ENCODE assay signal across 10 mouse cellular contexts in genomic region chr1:192833586-192833985, GRCm38 (mm10). TPM values are rescaled to one million over a fixed set of nuclear protein-coding genes. Genes with fewer than 3 reads are reported as not detected.
DNase-seq lines count a peak whose midpoint lies in the region; ATAC-seq and TF ChIP-seq lines count a peak whose summit lies in the region.
"Had no signal": no experiment of that assay in that cellular context is flagged by ENCODE, and none has a peak within 500 bp of the region (broad histone marks: within the 10 kb centered on the region; RNA-seq: fewer than 3 reads in every experiment).

No protein-coding gene starts in this region.

- 26% methylated on average over 26 of the region's 26 CpGs for WGBS in limb, embryonic 14.5 days

- TF ChIP-seq CTCF in testis, adult 2 months (IDR thresholded peaks at IDR 0.05; ENCODE audit: control insufficient read depth, insufficient read depth, insufficient replicate concordance, low read depth, low read length), result no peak

- peak overlapping the region; percentile 79; the same call in 1 of the 2 replicates for H3K4me2 ChIP-seq in limb, embryonic 14.5 days (replicated peaks; ENCODE audit: low read depth, low read length, severe bottlenecking)

- H3K4me1 ChIP-seq in testis, adult 2 months (ENCODE audit: control insufficient read depth, insufficient read depth, low read length), result peaks cover 20% of the 10 kb centered on the region
- peaks cover 37% of the 10 kb centered on the region for H3K4me1 ChIP-seq in limb, embryonic 14.5 days (ENCODE audit: control insufficient read depth, insufficient read depth, low read length)

- H3K27ac ChIP-seq in testis, adult 2 months (ENCODE audit: control insufficient read depth, insufficient read depth, low read depth, low read length), result no peak overlapping the region
- H3K27ac ChIP-seq in limb, embryonic 14.5 days (replicated peaks; ENCODE audit: low read depth, low read length), result peak overlapping the region; percentile 92; the same call in 1 of the 2 replicates

- ATAC-seq in limb, embryonic 14.5 days (ENCODE audit: low FRiP score, low read depth), result no peak

- DNase-seq in cerebellum, postnatal 10 days, result peak; percentile 21 to 23
- no peak for DNase-seq in cerebellum, adult 9-10 months
- no peak for DNase-seq in testis, postnatal 10 days (ENCODE audit: low spot score)
- DNase-seq in limb, embryonic 14.5 days (ENCODE audit: low spot score), result no peak
- peak; percentile 49 for DNase-seq in retina, postnatal 1 day
- no peak for DNase-seq in right cerebral cortex, postnatal 25 days
- no peak for DNase-seq in frontal cortex, postnatal 36 days (ENCODE audit: low spot score in 2 of 2)
- DNase-seq: right cerebral cortex, postnatal 4 days had no signal

- TF ChIP-seq POLR2A in testis, adult 2 months (IDR thresholded peaks at IDR 0.05; ENCODE audit: control insufficient read depth, low read depth, low read length), result no peak
- no peak for TF ChIP-seq POLR2A in limb, embryonic 14.5 days (IDR thresholded peaks at IDR 0.05; ENCODE audit: borderline replicate concordance, extremely low read depth, insufficient read depth, insufficient read length)

- H3K4me3 ChIP-seq in testis, adult 2 months (ENCODE audit: control insufficient read depth, low read depth, low read length), result peak overlapping the region; percentile 16
- no peak overlapping the region for H3K4me3 ChIP-seq in limb, embryonic 14.5 days (replicated peaks; ENCODE audit: low read length)
- H3K4me3 ChIP-seq: megakaryocyte, embryonic 14.5 days had no signal

- H3K36me3 ChIP-seq in testis, adult 2 months (ENCODE audit: control insufficient read depth, insufficient read depth, low read length), result no peaks in the 10 kb centered on the region
- no peaks in the 10 kb centered on the region; the same call in 1 of the 2 replicates for H3K36me3 ChIP-seq in limb, embryonic 14.5 days (ENCODE audit: control insufficient read depth, insufficient read depth, low read length)

- H3K9ac ChIP-seq in limb, embryonic 14.5 days (ENCODE audit: low read depth, low read length, severe bottlenecking), result no peak overlapping the region

- no peaks in the 10 kb centered on the region for H3K9me3 ChIP-seq in limb, embryonic 14.5 days (ENCODE audit: control insufficient read depth, low read length)
- H3K9me3 ChIP-seq: megakaryocyte, embryonic 14.5 days had no signal

- H3K27me3 ChIP-seq in testis, adult 2 months (ENCODE audit: control insufficient read depth, insufficient read depth, low read length), result no peaks in the 10 kb centered on the region
- H3K27me3 ChIP-seq in limb, embryonic 14.5 days (ENCODE audit: control insufficient read depth, insufficient read depth, low read length), result no peaks in the 10 kb centered on the region

RNA-seq across cellular contexts. Expression of gene Sertad4, which starts 22.0 kb away (rescaled TPM):
- polyA plus RNA-seq in testis, adult 2 months (2012; rRNA removed), result 1.2 and 1.3 TPM in 2 replicates
- 110 and 143 TPM in 2 replicates for polyA plus RNA-seq in limb, embryonic 14.5 days (2012; rRNA removed)
- 84.7 and 96.9 TPM in 2 replicates for polyA plus RNA-seq in limb, embryonic 14.5 days (2014; fragmentation: Nextera tagmentation; extraction: Ambion mirVana)

Comparison
In these comparisons a context has a peak if more than half of its experiments do, and no peak if none do; other contexts are left out.
1. DNase-seq: peak in cerebellum, postnatal 10 days (2 of 2) and retina, postnatal 1 day (single experiment); none in cerebellum, adult 9-10 months (single experiment), testis, postnatal 10 days (single experiment), limb, embryonic 14.5 days (single experiment), right cerebral cortex, postnatal 25 days (single experiment) and frontal cortex, postnatal 36 days (0 of 2).
2. RNA of gene Sertad4, which starts 22.0 kb away (polyA plus RNA-seq): 84.7 to 143 TPM in limb, embryonic 14.5 days; 1.2 to 1.3 TPM in testis, adult 2 months; every median in the first group is over 10 times any median in the second.